Mouse (Mus musculus): ENCODE results near the gene Cilp2. TPM values are rescaled to one million over a fixed set of nuclear protein-coding genes. Genes with fewer than 3 reads are reported as not detected.

Cilp2 gene
- total and polyA plus RNA-seq, 3 experiments = 0.03 to 0.04 TPM; not detected in 1

DNA sequence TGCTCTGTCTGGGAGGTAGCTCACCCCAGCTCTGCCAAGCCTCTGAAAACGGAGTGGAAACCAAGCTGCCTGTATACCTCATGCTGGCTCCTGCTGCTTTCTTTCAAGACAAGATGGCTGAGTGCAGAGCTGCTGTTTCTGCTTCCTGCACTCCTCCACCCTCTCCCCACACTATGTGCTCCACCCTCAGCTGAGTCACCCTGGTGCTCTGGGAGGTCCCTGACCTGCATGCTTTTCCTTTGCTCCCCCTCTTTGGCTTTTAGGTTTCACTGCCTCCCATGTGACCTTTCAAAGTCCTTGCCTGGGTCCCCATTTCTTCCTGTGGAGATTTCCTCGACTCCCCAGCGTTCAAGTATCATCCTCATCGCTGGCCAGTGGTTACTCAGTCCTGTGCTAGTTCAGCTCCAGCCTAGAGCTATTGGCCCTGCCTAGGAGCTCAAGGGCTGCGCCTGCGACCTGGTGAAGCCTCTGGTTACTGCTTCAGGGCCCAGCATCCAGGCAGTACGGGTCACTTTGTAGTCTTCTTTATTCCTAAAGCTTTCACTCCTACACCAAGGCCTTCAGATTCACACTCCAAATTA, 36.5 kb downstream of the Cilp2 start:
- Histone ChIP-seq H3K79me2 (ENCODE audit: control insufficient read depth, insufficient read depth, low read length, poor library complexity) (no peaks in the 10 kb centered on the region), H3K9me3 (replicated peaks; ENCODE audit: insufficient read depth, low read length) (no peaks in the 10 kb centered on the region), H3K27me3 (ENCODE audit: control insufficient read depth in 1 of 2, insufficient read depth in 2 of 2, low read length in 2 of 2) (no peaks in the 10 kb centered on the region), H3K4me3 (ENCODE audit: control insufficient read depth in 1 of 2, insufficient read depth in 1 of 2, low read depth in 2 of 2, low read length in 2 of 2) (no peak overlapping the region), H3K36me3 (ENCODE audit: control insufficient read depth in 1 of 2, insufficient read depth in 2 of 2, low read length in 2 of 2) (peaks cover 0 to 6% of the 10 kb centered on the region in 2 experiments; a peak in 2 of 4 replicates), H3K9ac (ENCODE audit: control insufficient read depth, low read depth, low read length, poor library complexity, severe bottlenecking) (peak overlapping the region; percentile 4; the same call in 1 of the 2 replicates), H3K4me1 (ENCODE audit: control insufficient read depth in 1 of 2, insufficient read depth in 2 of 2, low read length in 2 of 2) (peaks cover 0 to 9% of the 10 kb centered on the region in 2 experiments; a peak in 2 of 4 replicates), H3K27ac (ENCODE audit: control insufficient read depth, low read depth, low read length) (peak overlapping the region; percentile 46)
- no peak for TF ChIP-seq GATA1 (IDR thresholded peaks at IDR 0.05; ENCODE audit: low read depth, low read length)
- TF ChIP-seq MAZ (IDR thresholded peaks at IDR 0.05; ENCODE audit: low read depth, low read length) = no peak
- no peak for TF ChIP-seq RCOR1 (IDR thresholded peaks at IDR 0.05; ENCODE audit: low read depth, low read length)
- peak; percentile 52 for DNase-seq (ENCODE audit: low read depth, low spot score)

DNA sequence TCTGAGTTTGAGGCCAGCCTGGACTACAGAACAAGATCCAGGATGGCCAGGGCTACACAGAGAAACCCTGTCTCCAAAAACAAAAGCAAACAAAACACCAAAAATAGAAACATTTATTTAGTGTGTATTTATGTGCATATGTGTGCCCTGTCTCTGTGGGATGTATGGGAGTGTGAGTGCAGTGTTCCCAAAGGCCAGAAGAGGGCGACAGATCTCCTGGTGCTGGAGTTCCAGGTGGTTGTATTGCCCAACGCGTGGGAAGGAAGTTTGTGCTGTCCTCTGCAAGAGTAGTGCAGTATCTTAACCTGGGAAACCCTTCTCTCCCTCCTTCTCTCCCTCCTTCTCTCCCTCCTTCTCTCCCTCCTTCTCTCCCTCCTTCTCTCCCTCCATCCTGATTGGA, 37.6 kb downstream of the Cilp2 start:
- Histone ChIP-seq H3K36me3 (ENCODE audit: control insufficient read depth in 1 of 2, insufficient read depth in 2 of 2, low read length in 2 of 2) (peaks cover 0 to 6% of the 10 kb centered on the region in 2 experiments; a peak in 2 of 4 replicates), H3K9me3 (replicated peaks; ENCODE audit: insufficient read depth, low read length) (no peaks in the 10 kb centered on the region), H3K4me3 (ENCODE audit: control insufficient read depth in 1 of 2, insufficient read depth in 1 of 2, low read depth in 2 of 2, low read length in 2 of 2) (no peak overlapping the region), H3K4me1 (ENCODE audit: control insufficient read depth in 1 of 2, insufficient read depth in 2 of 2, low read length in 2 of 2) (peaks cover 0 to 9% of the 10 kb centered on the region in 2 experiments; a peak in 2 of 4 replicates), H3K79me2 (ENCODE audit: control insufficient read depth, insufficient read depth, low read length, poor library complexity) (no peaks in the 10 kb centered on the region), H3K27me3 (ENCODE audit: control insufficient read depth in 1 of 2, insufficient read depth in 2 of 2, low read length in 2 of 2) (no peaks in the 10 kb centered on the region), H3K9ac (ENCODE audit: control insufficient read depth, low read depth, low read length, poor library complexity, severe bottlenecking) (no peak overlapping the region), H3K27ac (ENCODE audit: control insufficient read depth, low read depth, low read length) (no peak overlapping the region)
- TF ChIP-seq JUND (IDR thresholded peaks at IDR 0.05; ENCODE audit: low read depth, low read length) (no peak), E2F4 (IDR thresholded peaks at IDR 0.05; ENCODE audit: borderline replicate concordance, low read depth, low read length) (no peak), MYB (IDR thresholded peaks at IDR 0.05; ENCODE audit: low read depth, low read length) (no peak), SMC3 (IDR thresholded peaks at IDR 0.05; ENCODE audit: low read depth, low read length) (peak; percentile 30), CTCF (IDR thresholded peaks at IDR 0.05 in 2 of 3, conservative IDR thresholded peaks at IDR 0.05 in 1 of 3; ENCODE audit: control insufficient read depth in 1 of 3, insufficient read depth in 1 of 3, low read depth in 2 of 3, low read length in 3 of 3, poor library complexity in 1 of 3, severe bottlenecking in 1 of 3) (peak; percentile 44 to 47 (median 46)), UBTF (IDR thresholded peaks at IDR 0.05; ENCODE audit: borderline replicate concordance, insufficient read depth, low read depth, low read length) (no peak), NRF1 (IDR thresholded peaks at IDR 0.05; ENCODE audit: insufficient read depth, low read depth, low read length, poor library complexity, severe bottlenecking) (no peak), ETS1 (IDR thresholded peaks at IDR 0.05; ENCODE audit: low read depth, low read length) (no peak), POLR2AphosphoS5 (IDR thresholded peaks at IDR 0.05; ENCODE audit: borderline replicate concordance, low read depth, low read length) (no peak), ZC3H11A (IDR thresholded peaks at IDR 0.05; ENCODE audit: low read depth, low read length) (no peak)
- DNase-seq (ENCODE audit: low read depth, low spot score) = peak; percentile 57

DNA sequence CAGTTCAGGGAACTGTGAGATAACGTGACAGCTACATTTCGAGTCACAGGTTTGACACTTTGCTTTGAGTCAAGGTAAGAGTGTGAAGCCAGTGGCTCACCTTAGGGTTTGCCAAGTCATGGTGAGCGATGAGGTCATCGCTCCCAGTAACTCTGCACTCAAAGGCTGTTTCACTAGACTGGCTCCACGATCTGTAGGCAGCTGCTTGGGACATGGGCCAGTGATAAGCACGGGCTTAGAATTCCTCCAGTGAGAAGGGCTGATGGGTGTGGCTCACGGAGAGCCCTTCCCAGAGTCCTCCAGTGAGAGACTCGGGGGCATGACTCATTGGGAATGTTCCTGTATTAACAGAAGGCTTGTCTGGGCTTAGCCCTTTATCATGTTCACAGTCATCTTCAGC, 38.5 kb downstream of the Cilp2 start:
- Histone ChIP-seq H3K9me3 (replicated peaks; ENCODE audit: insufficient read depth, low read length) (no peaks in the 10 kb centered on the region), H3K27ac (ENCODE audit: control insufficient read depth, low read depth, low read length) (no peak overlapping the region), H3K27me3 (ENCODE audit: control insufficient read depth in 1 of 2, insufficient read depth in 2 of 2, low read length in 2 of 2) (no peaks in the 10 kb centered on the region), H3K4me3 (ENCODE audit: control insufficient read depth in 1 of 2, insufficient read depth in 1 of 2, low read depth in 2 of 2, low read length in 2 of 2) (no peak overlapping the region), H3K9ac (ENCODE audit: control insufficient read depth, low read depth, low read length, poor library complexity, severe bottlenecking) (no peak overlapping the region), H3K4me1 (ENCODE audit: control insufficient read depth in 1 of 2, insufficient read depth in 2 of 2, low read length in 2 of 2) (peaks cover 0 to 9% of the 10 kb centered on the region in 2 experiments; a peak in 2 of 4 replicates), H3K36me3 (ENCODE audit: control insufficient read depth in 1 of 2, insufficient read depth in 2 of 2, low read length in 2 of 2) (peaks cover 0 to 6% of the 10 kb centered on the region in 2 experiments; a peak in 2 of 4 replicates), H3K79me2 (ENCODE audit: control insufficient read depth, insufficient read depth, low read length, poor library complexity) (no peaks in the 10 kb centered on the region)
- peak; percentile 35 for DNase-seq (ENCODE audit: low read depth, low spot score)
- TF ChIP-seq MEF2A (IDR thresholded peaks at IDR 0.05; ENCODE audit: extremely low read depth, insufficient replicate concordance, low read depth, low read length, poor library complexity, severe bottlenecking) (no peak), BHLHE40 (IDR thresholded peaks at IDR 0.05; ENCODE audit: borderline replicate concordance, low read depth, low read length) (no peak), RCOR1 (IDR thresholded peaks at IDR 0.05; ENCODE audit: low read depth, low read length) (no peak), MAX (IDR thresholded peaks at IDR 0.05; ENCODE audit: low read length) (no peak), MYB (IDR thresholded peaks at IDR 0.05; ENCODE audit: low read depth, low read length) (no peak), POLR2AphosphoS5 (IDR thresholded peaks at IDR 0.05; ENCODE audit: borderline replicate concordance, low read depth, low read length) (no peak), POLR2A (IDR thresholded peaks at IDR 0.05; ENCODE audit: control insufficient read depth in 1 of 2, insufficient read depth in 1 of 2, low read depth in 1 of 2, low read length in 2 of 2, poor library complexity in 1 of 2) (no peak), NELFE (IDR thresholded peaks at IDR 0.05; ENCODE audit: low read depth, low read length) (no peak), JUND (IDR thresholded peaks at IDR 0.05; ENCODE audit: low read depth, low read length) (no peak), CHD1 (IDR thresholded peaks at IDR 0.05; ENCODE audit: low read depth, low read length) (no peak), E2F4 (IDR thresholded peaks at IDR 0.05; ENCODE audit: borderline replicate concordance, low read depth, low read length) (no peak), CTCF (IDR thresholded peaks at IDR 0.05 in 2 of 3, conservative IDR thresholded peaks at IDR 0.05 in 1 of 3; ENCODE audit: control insufficient read depth in 1 of 3, insufficient read depth in 1 of 3, low read depth in 2 of 3, low read length in 3 of 3, poor library complexity in 1 of 3, severe bottlenecking in 1 of 3) (no peak), RAD21 (IDR thresholded peaks at IDR 0.05; ENCODE audit: low read depth, low read length) (no peak), ETS1 (IDR thresholded peaks at IDR 0.05; ENCODE audit: low read depth, low read length) (no peak; the same call in 1 of the 2 replicates), MXI1 (IDR thresholded peaks at IDR 0.05; ENCODE audit: low read depth, low read length) (no peak), NRF1 (IDR thresholded peaks at IDR 0.05; ENCODE audit: insufficient read depth, low read depth, low read length, poor library complexity, severe bottlenecking) (no peak), CHD2 (IDR thresholded peaks at IDR 0.05; ENCODE audit: low read length) (no peak)

Data from MEL (cell line).